Mouse (Mus musculus) CD4-positive, CD25-positive, alpha-beta regulatory T cell, adult 4 months (primary cell): ENCODE results near the gene Ikzf2. TPM values are rescaled to one million over a fixed set of nuclear protein-coding genes. Genes with fewer than 3 reads are reported as not detected.

ENCODE experiments used
- ATAC-seq: one replicate; pipeline ENCODE4 v1.8.0; 2017
- polyA plus RNA-seq, 2 experiments: library from polyadenylated mRNA; unstranded; fragments of 100-300 nt; shearing (Covaris generic); gene quantifications; one replicate each; pipeline ENCODE4 v1.2.1; 2017

Gene Ikzf2
- polyA plus RNA-seq, 2 experiments from 2014 or later: 591 to 626 TPM

- no peak for ATAC-seq
Observed at GRCm38 (mm10) chr1:69507513-69507912, 179.5 kb downstream of the Ikzf2 start.

- no peak for ATAC-seq
Observed at GRCm38 (mm10) chr1:69506615-69507159, 180.4 kb downstream of the Ikzf2 start.

- ATAC-seq: no peak
Observed at GRCm38 (mm10) chr1:69506011-69506410, 181.0 kb downstream of the Ikzf2 start.

- no peak for ATAC-seq
Observed at GRCm38 (mm10) chr1:69500388-69500787, 186.7 kb downstream of the Ikzf2 start.

- ATAC-seq: no peak
Observed at GRCm38 (mm10) chr1:69499652-69500051, 187.4 kb downstream of the Ikzf2 start.

- ATAC-seq: peak; percentile 74
Observed at GRCm38 (mm10) chr1:69498862-69499306, 188.2 kb downstream of the Ikzf2 start.

GRCm38 (mm10) chr1:69496055-69496454 lies 191.0 kb downstream of the Ikzf2 start:
- ATAC-seq: no peak

GRCm38 (mm10) chr1:69493309-69494047 lies 193.6 kb downstream of the Ikzf2 start:
- ATAC-seq: no peak

- ATAC-seq: no peak
Observed at GRCm38 (mm10) chr1:69492013-69492412, 195.0 kb downstream of the Ikzf2 start.

GRCm38 (mm10) chr1:69489026-69489425 lies 198.0 kb downstream of the Ikzf2 start:
- no peak for ATAC-seq

GRCm38 (mm10) chr1:69488625-69489024 lies 198.4 kb downstream of the Ikzf2 start:
- ATAC-seq: no peak

Other genes starting within 250 kb of the Ikzf2 start
- under 1 TPM; 0.59 to 0.81 TPM for gene Spag16, start 139.7 kb upstream of the Ikzf2 start, polyA plus RNA-seq